Mouse (Mus musculus) fibroblast of lung, adult 2 months (primary cell): ENCODE results near the gene Gm11985.
"Not testable (repeated sequence)": the region's sequence is repeated elsewhere in the genome, so short reads cannot be mapped to it uniquely, and the experiment has no call there.

ENCODE experiments used
- DNase-seq: peaks from one replicate; pipeline ENCODE4 v3.0.0-alpha.2; 2011; ENCODE audit warnings: low read depth

Gene Gm11985

GRCm38 (mm10) chr11:7188469-7188868 lies at the start of gene Gm11985:
Gene Gm11985, minus strand, starts transcription at chr11:7188569.
- no peak for DNase-seq

DNA sequence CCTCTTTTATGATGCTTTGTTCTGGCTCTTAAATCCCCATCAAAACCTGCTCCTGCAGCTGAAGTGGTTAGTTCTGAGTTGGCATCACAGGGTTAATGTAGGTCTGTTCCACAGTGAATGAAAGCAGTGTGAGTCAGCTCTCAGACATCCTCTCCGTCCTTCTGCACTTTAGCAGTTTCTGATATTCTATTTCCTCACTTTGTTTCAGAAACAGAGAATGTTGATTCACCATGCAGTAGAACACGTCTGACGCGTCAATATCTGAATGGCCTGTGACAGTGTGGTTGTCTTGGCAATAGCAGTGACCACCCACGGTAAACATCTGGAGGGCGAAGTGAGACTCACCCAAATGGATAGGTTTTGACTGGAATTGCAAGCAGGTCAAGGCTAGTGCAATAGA lies 49.3 kb upstream of the Gm11985 start:
- DNase-seq = peak; percentile 71

GRCm38 (mm10) chr11:7236751-7237150 lies 48.4 kb upstream of the Gm11985 start:
- no peak for DNase-seq

- DNase-seq = no peak
Measured at GRCm38 (mm10) chr11:7234981-7235609, 46.7 kb upstream of the Gm11985 start.

- no peak for DNase-seq
Measured at GRCm38 (mm10) chr11:7234436-7234835, 46.1 kb upstream of the Gm11985 start.

GRCm38 (mm10) chr11:7233333-7233732 lies 45.0 kb upstream of the Gm11985 start:
- DNase-seq = no peak

DNA sequence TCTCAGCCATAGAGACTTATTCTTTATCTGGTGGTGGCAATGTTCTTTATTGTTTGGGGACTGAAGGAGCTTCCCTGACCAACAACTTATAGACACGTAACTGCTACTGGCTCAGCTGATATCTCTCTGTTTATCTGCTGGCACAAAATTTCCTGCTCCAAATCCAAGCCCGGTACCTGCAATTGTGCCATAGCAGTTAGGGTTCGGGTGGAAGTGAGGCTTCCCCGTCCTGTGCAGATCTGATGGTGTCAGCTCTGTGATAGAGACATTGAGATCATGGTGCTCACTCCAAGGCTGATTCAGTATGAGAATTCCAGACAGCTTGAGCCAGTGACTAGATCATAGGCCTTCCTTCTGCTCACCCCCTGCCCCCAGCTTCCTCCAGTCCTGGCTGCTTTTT lies 43.6 kb upstream of the Gm11985 start:
- no peak for DNase-seq

DNA sequence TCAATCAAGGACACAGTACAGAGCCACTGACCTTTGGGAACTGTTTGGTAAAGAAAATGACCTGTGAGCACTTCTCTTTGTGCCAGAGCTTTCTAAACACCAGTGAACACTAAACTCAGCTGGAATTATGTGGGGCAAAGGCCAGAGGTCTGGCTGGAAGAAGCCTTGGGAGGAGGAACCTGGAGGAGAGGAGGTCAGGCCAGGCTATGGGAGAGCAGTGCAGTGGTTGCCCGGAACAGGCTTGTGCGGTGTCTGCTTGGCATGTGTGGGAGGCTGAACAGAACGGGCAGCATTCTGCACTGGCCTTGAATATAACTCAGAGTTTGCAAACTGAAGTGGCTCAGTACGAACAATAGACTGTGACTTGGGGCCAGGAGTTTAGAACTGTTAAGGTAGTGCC lies 41.6 kb upstream of the Gm11985 start:
- no peak for DNase-seq

- DNase-seq = no peak
Measured at GRCm38 (mm10) chr11:7228107-7228506, 39.7 kb upstream of the Gm11985 start.

DNA sequence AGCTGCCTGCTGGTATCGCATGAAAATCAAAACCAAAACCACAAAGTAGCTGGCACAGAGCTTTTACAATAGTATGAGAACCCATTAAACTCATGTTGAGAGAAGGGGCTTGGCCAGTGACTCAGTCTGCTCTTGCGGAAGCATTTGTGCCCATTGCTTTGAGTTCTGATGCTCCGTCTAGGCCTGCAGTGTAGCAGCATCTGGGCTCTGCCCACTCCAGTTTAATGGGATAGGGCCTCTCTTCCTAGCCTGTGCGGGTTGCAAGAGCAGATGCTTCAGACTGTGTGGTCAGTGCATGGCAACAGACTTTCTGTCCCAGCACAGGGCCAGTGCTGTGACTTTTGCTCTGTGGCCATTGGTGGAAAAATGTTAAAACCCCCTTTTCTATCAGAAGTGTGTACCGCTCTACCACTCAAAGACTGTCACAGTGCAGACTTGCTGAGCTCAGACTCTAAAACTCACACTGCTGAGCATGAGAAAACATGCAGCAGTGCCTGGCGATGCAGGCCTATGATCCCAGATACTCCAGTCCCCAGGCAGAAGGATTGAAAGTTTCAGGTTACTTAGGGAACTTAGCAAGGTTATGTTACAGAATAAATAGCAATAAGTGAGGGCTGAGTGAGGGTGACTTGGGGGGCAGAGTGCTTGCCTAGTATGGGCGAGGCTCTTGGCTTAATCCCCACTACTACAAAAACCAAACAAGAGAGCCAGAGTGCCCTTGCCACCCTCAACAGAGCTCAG lies 38.6 kb upstream of the Gm11985 start:
- no peak for DNase-seq

DNA sequence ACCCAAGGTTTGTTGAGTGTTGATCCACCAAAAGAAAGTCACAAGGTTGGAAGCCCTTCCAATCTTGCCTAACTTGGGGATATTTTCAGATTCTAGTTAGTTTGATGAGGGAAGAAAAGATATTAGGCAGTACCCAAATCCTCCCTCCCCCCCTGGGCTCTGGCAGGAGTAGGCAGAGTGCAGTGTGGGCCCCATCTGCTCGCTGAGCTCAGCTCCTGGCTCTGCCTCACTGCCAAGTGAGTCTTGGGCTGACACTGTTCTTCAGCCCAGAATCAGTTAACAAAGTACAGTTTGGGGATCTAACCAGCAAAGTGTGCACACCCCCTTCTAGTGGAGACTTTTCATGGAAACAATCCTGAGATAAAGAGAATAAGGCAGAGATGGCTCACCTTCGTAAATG lies 37.8 kb upstream of the Gm11985 start:
- DNase-seq = no peak

DNA sequence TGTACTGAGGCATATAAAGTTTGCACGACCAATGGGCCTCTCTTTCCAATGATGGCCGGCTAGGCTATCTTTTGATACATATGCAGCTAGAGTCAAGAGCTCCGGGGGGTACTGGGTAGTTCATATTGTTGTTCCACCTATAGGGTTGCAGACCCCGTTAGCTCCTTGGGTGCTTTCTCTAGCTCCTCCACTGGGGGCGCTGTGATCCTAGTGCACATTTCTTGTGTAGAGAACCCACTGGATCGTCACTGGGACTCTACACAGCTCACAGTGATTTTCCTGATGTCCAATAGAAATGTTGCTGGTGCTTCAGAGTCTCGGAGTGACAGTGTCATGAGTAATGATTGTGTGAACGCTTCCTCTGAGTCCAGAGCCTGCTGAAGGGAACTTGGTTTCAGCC lies 33.5 kb upstream of the Gm11985 start:
- DNase-seq = not testable (repeated sequence)

DNA sequence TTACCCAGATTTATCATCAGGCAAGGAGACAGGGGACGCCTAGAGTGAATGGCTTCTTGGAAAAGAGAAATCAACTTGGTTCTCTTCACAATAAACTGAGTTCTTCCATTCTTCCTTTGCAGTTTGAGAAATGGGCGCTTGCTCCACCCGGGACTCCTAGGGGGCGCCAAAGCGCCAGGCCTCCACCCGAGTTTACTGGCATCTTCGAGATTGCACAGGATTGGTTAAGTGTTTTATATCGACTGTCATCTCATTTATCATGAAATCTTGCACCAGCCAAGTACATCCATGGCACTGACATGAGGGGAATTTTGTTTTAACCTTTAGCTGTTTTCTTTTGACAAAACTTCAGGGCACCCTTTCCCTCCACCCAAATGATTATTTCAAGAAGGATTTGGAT lies 27.3 kb upstream of the Gm11985 start:
- DNase-seq = no peak

- no peak for DNase-seq
Measured at GRCm38 (mm10) chr11:7214761-7215160, 26.4 kb upstream of the Gm11985 start.

- DNase-seq = no peak
Measured at GRCm38 (mm10) chr11:7214342-7214660, 25.9 kb upstream of the Gm11985 start.

GRCm38 (mm10) chr11:7213501-7214341 lies 25.4 kb upstream of the Gm11985 start, which contains the start of gene Igfbp3:
Gene Igfbp3, minus strand, starts transcription at chr11:7213923.
- no peak for DNase-seq

GRCm38 (mm10) chr11:7213161-7213500 lies 24.8 kb upstream of the Gm11985 start:
- DNase-seq = no peak

GRCm38 (mm10) chr11:7212126-7212798 lies 23.9 kb upstream of the Gm11985 start:
- no peak for DNase-seq

DNA sequence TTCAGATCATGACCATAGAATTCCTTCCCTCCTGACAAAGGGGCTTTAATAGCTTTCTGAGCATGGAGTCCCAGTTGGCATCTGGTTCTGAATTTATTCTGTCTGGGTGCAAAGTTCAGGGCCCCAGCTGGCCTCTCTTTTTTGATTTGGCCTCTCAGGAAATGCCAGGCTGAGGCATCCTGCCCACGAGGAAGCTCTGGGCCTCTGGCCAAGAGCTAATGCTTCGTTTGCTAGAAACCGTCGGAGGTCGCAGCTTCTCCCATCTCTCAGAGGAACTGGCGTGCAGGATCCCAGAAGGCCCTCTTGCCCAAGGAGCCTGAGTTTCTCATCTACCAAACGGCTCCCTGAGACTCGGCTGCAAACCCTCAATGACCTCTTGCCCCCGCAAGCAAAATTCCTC lies 22.8 kb upstream of the Gm11985 start:
- no peak for DNase-seq

DNA sequence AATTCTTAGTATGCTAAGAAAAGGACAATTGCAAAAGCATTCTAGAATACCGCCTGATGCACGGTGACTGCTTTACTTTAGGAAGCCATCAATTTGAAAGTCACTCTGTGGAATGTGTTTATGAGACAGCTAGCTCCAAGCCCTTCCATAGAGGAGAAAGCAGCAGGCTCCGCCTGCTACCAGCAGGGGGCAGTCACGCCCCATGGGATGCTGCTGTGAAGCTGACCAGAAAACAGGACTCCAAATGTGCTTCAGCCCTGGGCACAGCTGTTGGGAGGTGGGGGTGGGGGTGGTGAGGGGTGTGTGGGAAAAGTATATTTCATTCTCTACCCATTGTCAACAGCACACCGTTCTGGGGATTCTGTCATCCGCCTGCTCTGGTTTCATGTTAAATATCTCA lies 22.0 kb upstream of the Gm11985 start:
- DNase-seq = no peak

GRCm38 (mm10) chr11:7203846-7204245 lies 15.5 kb upstream of the Gm11985 start:
- no peak for DNase-seq

DNA sequence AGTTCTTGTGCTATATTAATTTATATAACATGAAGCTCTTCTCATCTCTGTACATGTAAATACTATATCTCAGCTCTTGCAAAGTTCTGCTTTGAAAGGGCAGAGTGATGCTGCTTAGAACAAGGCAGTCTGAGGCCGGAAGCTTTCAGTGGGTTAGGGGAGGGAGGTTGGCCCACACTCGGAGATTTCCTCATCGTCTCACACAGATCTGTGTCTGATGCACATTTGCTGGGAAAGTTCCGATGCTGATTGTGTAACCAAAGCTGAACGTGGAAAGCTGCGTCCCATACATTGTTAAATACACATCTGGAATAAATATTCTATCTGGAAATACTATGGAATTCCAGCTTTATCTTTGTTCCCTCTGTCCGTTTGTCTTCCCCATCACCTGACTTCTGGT lies 13.8 kb upstream of the Gm11985 start:
- no peak for DNase-seq

DNA sequence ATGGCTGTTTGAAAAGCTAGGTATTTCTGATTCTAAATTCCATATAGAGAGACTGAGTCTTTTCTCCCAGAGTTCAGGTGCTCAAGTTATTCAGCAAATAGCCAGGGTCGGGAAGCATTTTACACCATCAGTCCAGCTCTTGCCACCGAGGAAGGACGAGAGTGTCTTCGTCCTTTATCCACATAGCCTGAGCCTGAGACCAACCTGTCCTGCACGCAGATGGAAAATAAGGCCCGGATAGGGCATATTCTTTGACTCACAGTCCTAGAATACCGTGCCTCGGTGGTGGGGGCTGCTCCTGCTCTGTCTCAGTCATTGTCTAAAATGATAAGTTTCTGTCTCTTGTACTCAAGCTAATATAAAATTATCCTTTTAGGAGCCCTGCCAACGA lies 12.0 kb upstream of the Gm11985 start:
- no peak for DNase-seq
